Mouse (Mus musculus): ENCODE measurements around the gene Cox6a2.

DNA sequence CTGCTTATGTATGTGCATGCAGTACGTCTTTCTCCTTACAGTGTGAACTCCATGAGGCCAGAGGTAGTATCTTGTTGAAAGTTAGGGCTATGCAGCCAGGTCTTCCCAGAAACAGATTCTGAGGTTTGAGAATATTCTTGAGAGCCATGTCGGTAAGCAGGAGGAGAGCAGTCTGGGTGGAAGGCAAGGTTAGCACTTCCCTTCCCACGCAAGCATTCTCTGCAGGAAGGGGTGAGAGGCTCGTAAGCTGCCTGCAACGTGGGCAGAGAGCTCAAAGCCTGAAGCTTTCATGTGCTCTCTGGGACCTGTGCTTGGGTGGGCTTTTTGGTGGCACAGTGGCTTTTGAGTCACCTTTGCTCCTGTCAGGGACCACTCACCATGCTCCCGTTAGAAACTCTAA lies 25.6 kb downstream of the Cox6a2 start:
- TF ChIP-seq CTCF (IDR thresholded peaks at IDR 0.05; ENCODE audit: low read depth, low read length) (no peak), POLR2A (IDR thresholded peaks at IDR 0.05; ENCODE audit: extremely low read depth, insufficient read depth, low read length) (no peak)

All from liver, adult 2 months (tissue).